Mouse (Mus musculus): ENCODE measurements around the gene Map3k6. TPM values are rescaled to one million over a fixed set of nuclear protein-coding genes. Genes with fewer than 3 reads are reported as not detected.

Map3k6 gene
- polyA plus RNA-seq, 1 experiment, result 4.7 TPM

DNA sequence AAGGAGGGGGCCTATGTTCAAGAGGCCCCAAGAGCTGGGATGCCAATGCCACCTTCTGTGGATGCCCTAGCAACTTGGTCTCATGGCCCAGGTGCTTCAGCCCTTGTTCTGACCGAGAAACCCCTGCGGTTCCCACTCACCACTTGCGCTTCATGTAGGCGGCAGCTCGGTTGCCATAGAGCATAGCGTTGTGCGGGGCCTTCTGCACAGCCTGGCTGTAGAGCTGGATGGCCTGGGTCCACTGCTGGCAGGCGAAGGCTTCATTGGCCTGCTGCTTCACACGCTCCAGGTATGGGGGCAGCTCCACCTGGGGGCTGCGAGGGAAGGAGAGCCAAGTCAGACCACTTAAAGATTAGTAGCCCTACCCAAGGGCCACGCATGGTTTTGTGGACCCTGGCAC lies 59.8 kb downstream of the Map3k6 start:
- TF ChIP-seq POLR2A (IDR thresholded peaks at IDR 0.05; ENCODE audit: control insufficient read depth, low read depth, low read length) (no peak), CTCF (IDR thresholded peaks at IDR 0.05; ENCODE audit: control insufficient read depth, insufficient read depth, insufficient replicate concordance, low read depth, low read length) (no peak)
- Histone ChIP-seq H3K36me3 (ENCODE audit: control insufficient read depth, insufficient read depth, low read length) (peaks cover 4% of the 10 kb centered on the region), H3K27me3 (ENCODE audit: control insufficient read depth, insufficient read depth, low read length) (no peaks in the 10 kb centered on the region), H3K4me1 (ENCODE audit: control insufficient read depth, insufficient read depth, low read length) (no peaks in the 10 kb centered on the region), H3K27ac (ENCODE audit: control insufficient read depth, insufficient read depth, low read depth, low read length) (no peak overlapping the region), H3K4me3 (ENCODE audit: control insufficient read depth, low read depth, low read length) (no peak overlapping the region)

DNA sequence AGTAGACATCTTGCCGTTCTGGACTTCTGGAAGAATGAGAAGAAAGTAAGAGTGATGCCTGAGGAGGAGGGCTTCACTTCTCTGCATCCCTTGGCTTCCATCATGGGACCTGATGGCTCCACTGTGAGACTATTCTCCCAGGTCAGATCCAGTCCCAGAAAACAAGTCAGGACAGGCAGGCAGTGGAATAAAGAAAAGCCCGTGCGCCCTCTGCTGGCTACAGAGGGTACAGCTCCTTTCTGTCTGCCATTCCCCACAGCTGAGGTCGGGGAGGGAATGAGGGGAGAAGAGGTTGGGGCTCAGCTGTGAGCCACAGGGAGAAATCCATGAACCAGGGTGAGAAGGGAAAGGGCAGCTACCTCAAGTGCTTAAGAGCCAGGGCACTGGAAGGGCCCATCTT lies 61.2 kb downstream of the Map3k6 start:
- Histone ChIP-seq H3K27ac (ENCODE audit: control insufficient read depth, insufficient read depth, low read depth, low read length) (no peak overlapping the region), H3K4me1 (ENCODE audit: control insufficient read depth, insufficient read depth, low read length) (no peaks in the 10 kb centered on the region), H3K4me3 (ENCODE audit: control insufficient read depth, low read depth, low read length) (no peak overlapping the region), H3K36me3 (ENCODE audit: control insufficient read depth, insufficient read depth, low read length) (peaks cover 4% of the 10 kb centered on the region), H3K27me3 (ENCODE audit: control insufficient read depth, insufficient read depth, low read length) (no peaks in the 10 kb centered on the region)
- TF ChIP-seq CTCF (IDR thresholded peaks at IDR 0.05; ENCODE audit: control insufficient read depth, insufficient read depth, insufficient replicate concordance, low read depth, low read length), result peak; percentile 66; the same call in 1 of the 2 replicates
- no peak for TF ChIP-seq POLR2A (IDR thresholded peaks at IDR 0.05; ENCODE audit: control insufficient read depth, low read depth, low read length)

Other genes with a start within 250 kb of the Map3k6 start
- gene Ahdc1, start 229.6 kb upstream of the Map3k6 start, polyA plus RNA-seq (2012; rRNA removed), result 59.1 and 65.0 TPM in 2 replicates
- 156 and 195 TPM in 2 replicates for gene Wasf2, start 110.3 kb upstream of the Map3k6 start, polyA plus RNA-seq (2012; rRNA removed)
- gene Cd164l2, start 28.7 kb upstream of the Map3k6 start, polyA plus RNA-seq (2012; rRNA removed), result 10.0 and 10.7 TPM in 2 replicates
- gene Gpr3, start 28.3 kb upstream of the Map3k6 start, polyA plus RNA-seq (2012; rRNA removed), result 7.0 and 9.2 TPM in 2 replicates
- 0.33 and 0.97 TPM in 2 replicates for gene Sytl1, start 22.3 kb downstream of the Map3k6 start, polyA plus RNA-seq (2012; rRNA removed)
- 48.5 and 50.1 TPM in 2 replicates for gene Tmem222, start 37.0 kb downstream of the Map3k6 start, polyA plus RNA-seq (2012; rRNA removed)
- 323 and 338 TPM in 2 replicates for gene Wdtc1, start 112.7 kb downstream of the Map3k6 start, polyA plus RNA-seq (2012; rRNA removed)
- gene Slc9a1, start 128.9 kb downstream of the Map3k6 start, polyA plus RNA-seq (2012; rRNA removed), result 48.4 and 59.6 TPM in 2 replicates
- gene Tent5b, start 239.3 kb downstream of the Map3k6 start, polyA plus RNA-seq (2012; rRNA removed), result 35.7 and 45.4 TPM in 2 replicates

Measured in testis, adult 2 months (tissue).